Mouse (Mus musculus): ENCODE measurements around the gene Naa30.

Gene Naa30

DNA sequence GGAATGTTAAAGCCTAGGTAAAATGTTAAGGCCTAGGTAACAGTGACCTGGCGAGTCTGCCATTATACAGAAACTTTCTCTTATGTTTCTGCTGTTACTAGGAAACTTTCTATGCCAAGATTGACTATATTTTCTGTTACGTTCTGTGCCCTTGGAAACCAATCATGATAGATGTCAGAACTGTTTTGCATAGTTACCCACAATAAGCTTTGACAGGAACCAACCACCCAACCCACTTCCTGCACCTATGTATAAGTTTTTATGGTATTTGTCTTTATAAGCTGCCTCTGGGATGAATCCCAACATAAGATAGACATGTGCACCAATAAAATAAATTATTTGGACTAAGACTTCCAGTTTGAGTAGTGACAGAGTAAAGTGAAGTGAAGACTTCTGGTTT is 49.7 kb downstream of the Naa30 start:
- in situ Hi-C loops (cut with MboI; ENCODE audit: low sequenced_read_pairs) = no loop called here

DNA sequence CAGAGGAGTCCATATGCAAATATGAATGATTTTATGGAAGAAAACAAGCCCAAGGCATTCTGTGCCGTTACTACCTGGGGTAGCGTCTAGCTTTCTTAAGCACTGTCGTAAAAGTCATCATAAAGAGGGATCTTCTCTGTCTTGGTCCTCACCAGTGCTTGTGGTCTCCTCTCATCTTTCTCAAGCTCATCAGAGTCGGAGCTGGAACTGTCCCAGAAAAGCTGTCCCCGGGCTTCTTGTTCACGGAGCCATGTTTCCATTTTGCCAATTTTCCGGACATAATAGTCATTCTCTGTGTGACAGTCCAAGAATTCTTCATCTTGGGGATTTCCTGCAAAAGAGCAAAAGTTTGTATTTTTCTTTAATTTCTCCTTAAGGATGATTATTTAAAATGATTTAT is 54.4 kb downstream of the Naa30 start:
- in situ Hi-C loops (cut with MboI; ENCODE audit: low sequenced_read_pairs) = no loop called here

DNA sequence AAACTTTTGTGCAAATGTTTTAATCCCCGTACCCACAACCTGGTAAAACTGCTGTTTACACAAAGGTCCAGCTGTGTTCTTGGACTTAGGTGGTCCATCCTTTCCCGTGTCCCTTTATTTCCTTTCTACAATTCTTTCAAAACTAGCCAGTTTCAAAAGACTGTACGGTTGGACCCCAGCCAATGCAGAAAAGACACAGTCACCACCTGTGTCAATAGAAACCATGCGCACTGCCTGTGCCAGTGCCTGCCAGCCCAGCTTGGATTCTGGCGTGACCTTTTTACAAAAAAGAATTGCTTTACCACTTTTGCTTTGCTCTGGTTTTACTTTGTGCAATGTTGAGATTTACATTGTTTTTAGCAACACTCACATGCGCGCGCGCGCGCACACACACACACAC is 55.0 kb downstream of the Naa30 start:
- in situ Hi-C loops (cut with MboI; ENCODE audit: low sequenced_read_pairs) = no loop called here

DNA sequence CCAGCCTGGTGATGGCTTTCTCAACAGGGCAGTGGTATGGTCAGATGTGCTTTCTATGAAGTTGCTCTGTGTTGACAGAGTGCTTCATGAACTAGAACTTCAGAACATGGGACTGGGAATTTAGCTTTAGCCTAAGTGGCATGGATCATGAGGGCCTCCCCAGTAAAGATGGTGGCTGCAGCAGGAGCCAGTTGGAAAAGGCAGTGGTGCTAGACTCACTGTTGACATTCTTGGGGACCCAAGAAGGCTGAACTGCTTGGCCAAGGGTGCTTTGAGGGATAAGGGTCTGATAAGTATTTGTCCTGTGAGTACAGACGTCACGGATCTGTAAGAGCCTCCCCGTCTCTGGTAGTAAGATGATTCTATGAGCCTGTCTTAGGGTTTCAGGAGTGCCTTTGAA is 59.8 kb downstream of the Naa30 start:
- in situ Hi-C loops (cut with MboI; ENCODE audit: low sequenced_read_pairs) = no loop called here

DNA sequence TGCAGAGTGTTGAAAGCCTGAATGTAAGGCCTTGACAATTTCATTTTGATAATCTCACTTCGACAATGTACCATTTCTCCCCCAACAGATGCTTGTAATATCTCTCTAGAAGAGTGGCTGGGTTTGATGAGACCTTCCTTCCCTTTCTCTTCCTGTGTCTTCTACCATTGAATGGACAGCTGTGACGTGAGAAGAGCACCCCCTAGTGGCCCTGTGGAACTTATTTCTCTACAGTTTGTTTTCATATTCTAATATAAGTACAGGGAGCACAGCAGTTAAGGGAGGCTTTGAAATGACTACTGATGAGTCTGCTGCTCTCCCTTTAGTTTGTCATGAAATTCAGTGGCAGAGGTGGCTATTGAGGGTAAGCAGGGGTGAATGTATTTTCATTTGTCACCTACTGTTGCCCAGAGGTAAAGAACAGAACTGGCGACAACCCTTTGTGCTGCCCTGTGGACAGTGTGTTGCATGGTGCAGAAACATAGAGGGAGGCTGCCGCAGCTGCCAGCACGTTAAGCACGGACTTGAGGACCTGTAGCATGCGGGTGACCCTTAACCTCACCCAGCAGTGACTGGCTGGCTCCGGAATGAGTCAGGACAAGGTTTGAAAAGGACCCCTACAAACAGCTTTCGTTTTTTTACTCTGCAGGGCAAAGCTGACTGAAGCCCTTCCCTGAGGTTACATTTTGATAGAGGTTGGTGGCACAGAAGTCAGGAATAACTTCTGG is 62.9 kb downstream of the Naa30 start:
- in situ Hi-C loops (cut with MboI; ENCODE audit: low sequenced_read_pairs) = no loop called here

DNA sequence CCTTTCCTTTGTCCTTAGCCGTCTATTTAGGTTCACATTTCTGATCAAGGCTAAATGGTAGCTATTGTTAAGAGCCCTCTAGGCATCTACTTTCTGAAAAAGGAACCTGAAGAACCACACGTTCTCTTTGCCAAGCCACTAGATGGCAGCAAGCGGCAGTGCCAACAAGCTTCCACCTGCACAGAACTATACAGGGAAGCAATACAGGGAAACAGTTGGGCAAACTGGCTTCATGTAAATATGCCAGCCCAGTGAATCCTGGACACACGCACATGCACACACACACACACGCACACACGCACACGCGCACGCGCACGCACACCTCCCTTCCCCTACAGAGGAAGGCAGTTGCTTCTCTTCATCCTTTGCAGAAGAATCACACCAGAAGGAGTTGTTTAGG is 66.2 kb downstream of the Naa30 start:
- in situ Hi-C loops (cut with MboI; ENCODE audit: low sequenced_read_pairs) = no loop called here
